Mouse (Mus musculus) E14TG2a.4 (cell line): ENCODE data around the gene Med12l.
"Not testable (repeated sequence)": the region's sequence is repeated elsewhere in the genome, so short reads cannot be mapped to it uniquely, and the experiment has no call there.

Experiments used
- H3K27me3 ChIP-seq: 2 replicates; pipeline ENCODE4 v1.6.1; 2014; ENCODE audit warnings: low read length, control low read depth; ENCODE audit not compliant: insufficient read depth
- H3K36me3 ChIP-seq: 2 replicates; pipeline ENCODE4 v1.6.1; 2014; ENCODE audit warnings: low read length, control low read depth; ENCODE audit not compliant: insufficient read depth
- H3K4me1 ChIP-seq: replicated peaks from 2 replicates; pipeline ENCODE4 v1.6.1; 2014; ENCODE audit warnings: low read depth, low read length, control low read depth
- H3K4me3 ChIP-seq: replicated peaks from 2 replicates; pipeline ENCODE4 v1.5.1; 2014; ENCODE audit warnings: mild to moderate bottlenecking, low read length
- H3K9me3 ChIP-seq: 2 replicates; pipeline ENCODE4 v1.6.1; 2014; ENCODE audit warnings: low read length, control low read depth
- CTCF ChIP-seq: conservative IDR thresholded peaks from 2 replicates; pipeline ENCODE4 v1.5.1; 2014; ENCODE audit warnings: low read length
- NANOG ChIP-seq: IDR thresholded peaks from 2 replicates; pipeline ENCODE4 v1.6.1; 2014; ENCODE audit warnings: borderline replicate concordance, low read length, mixed read lengths
- POU5F1 ChIP-seq: IDR thresholded peaks from 2 replicates; pipeline ENCODE4 v1.6.1; 2014; ENCODE audit warnings: low read length, borderline replicate concordance

The Med12l gene

GRCm38 (mm10) chr3:59069071-59069470 is 63.4 kb downstream of the Med12l start:
- TF ChIP-seq CTCF = 0 out of 2 replicates have a peak, but pooled peaks have one; percentile 4
- not testable (repeated sequence) for H3K4me1 ChIP-seq, H3K9me3 ChIP-seq, H3K36me3 ChIP-seq, H3K4me3 ChIP-seq, H3K27me3 ChIP-seq

- no peaks in the 10 kb centered on the region for H3K36me3 ChIP-seq
- peak; percentile 56 for TF ChIP-seq CTCF
- TF ChIP-seq POU5F1 = no peak
- H3K27me3 ChIP-seq = no peaks in the 10 kb centered on the region
- H3K9me3 ChIP-seq = no peaks in the 10 kb centered on the region
- H3K4me3 ChIP-seq = no peak overlapping the region
- H3K4me1 ChIP-seq = peaks cover 12% of the 10 kb centered on the region
Observed at GRCm38 (mm10) chr3:59077278-59077677, 71.7 kb downstream of the Med12l start.

- Histone ChIP-seq H3K4me3 (no peak overlapping the region), H3K9me3 (no peaks in the 10 kb centered on the region), H3K4me1 (peaks cover 12% of the 10 kb centered on the region), H3K27me3 (no peaks in the 10 kb centered on the region), H3K36me3 (no peaks in the 10 kb centered on the region)
- TF ChIP-seq NANOG (no peak), CTCF (no peak), POU5F1 (no peak)
Observed at GRCm38 (mm10) chr3:59078585-59078984, 73.0 kb downstream of the Med12l start.

GRCm38 (mm10) chr3:59079327-59079726 is 73.7 kb downstream of the Med12l start:
- Histone ChIP-seq H3K27me3 (no peaks in the 10 kb centered on the region), H3K4me3 (no peak overlapping the region), H3K4me1 (peaks cover 12% of the 10 kb centered on the region), H3K9me3 (no peaks in the 10 kb centered on the region), H3K36me3 (no peaks in the 10 kb centered on the region)
- TF ChIP-seq NANOG = no peak
- peak; percentile 86 for TF ChIP-seq CTCF

- no peak overlapping the region for H3K4me3 ChIP-seq
- no peaks in the 10 kb centered on the region for H3K9me3 ChIP-seq
- peaks cover 12% of the 10 kb centered on the region for H3K4me1 ChIP-seq
- no peaks in the 10 kb centered on the region for H3K27me3 ChIP-seq
- H3K36me3 ChIP-seq = no peaks in the 10 kb centered on the region
- no peak for TF ChIP-seq NANOG
- TF ChIP-seq POU5F1 = no peak
Observed at GRCm38 (mm10) chr3:59080293-59080916, 74.8 kb downstream of the Med12l start.

GRCm38 (mm10) chr3:59080919-59081318 is 75.3 kb downstream of the Med12l start:
- TF ChIP-seq NANOG (no peak), CTCF (no peak), POU5F1 (no peak)
- Histone ChIP-seq H3K36me3 (no peaks in the 10 kb centered on the region), H3K9me3 (no peaks in the 10 kb centered on the region), H3K4me1 (peaks cover 12% of the 10 kb centered on the region), H3K27me3 (no peaks in the 10 kb centered on the region), H3K4me3 (no peak overlapping the region)

GRCm38 (mm10) chr3:59092702-59093101 is 87.1 kb downstream of the Med12l start:
- Histone ChIP-seq H3K36me3 (no peaks in the 10 kb centered on the region), H3K4me3 (no peak overlapping the region), H3K27me3 (no peaks in the 10 kb centered on the region), H3K9me3 (peaks cover 6% of the 10 kb centered on the region), H3K4me1 (no peaks in the 10 kb centered on the region)
- TF ChIP-seq CTCF (no peak), NANOG (no peak), POU5F1 (no peak)

- TF ChIP-seq NANOG = no peak
- TF ChIP-seq POU5F1 = no peak
- no peak for TF ChIP-seq CTCF
- Histone ChIP-seq H3K4me3 (no peak overlapping the region), H3K36me3 (no peaks in the 10 kb centered on the region), H3K4me1 (no peaks in the 10 kb centered on the region), H3K27me3 (no peaks in the 10 kb centered on the region), H3K9me3 (no peaks in the 10 kb centered on the region)
Observed at GRCm38 (mm10) chr3:59097421-59097820, 91.8 kb downstream of the Med12l start.

GRCm38 (mm10) chr3:59098540-59098939 is 92.9 kb downstream of the Med12l start:
- H3K4me1 ChIP-seq = no peaks in the 10 kb centered on the region
- no peaks in the 10 kb centered on the region for H3K36me3 ChIP-seq
- H3K9me3 ChIP-seq = no peaks in the 10 kb centered on the region
- TF ChIP-seq NANOG = no peak
- no peak for TF ChIP-seq CTCF
- no peak for TF ChIP-seq POU5F1
- H3K4me3 ChIP-seq = no peak overlapping the region
- no peaks in the 10 kb centered on the region for H3K27me3 ChIP-seq
